Mouse (Mus musculus): ENCODE data around the gene Il4.

GRCm38 (mm10) chr11:53627859-53628258 is 9.4 kb upstream of the Il4 start:
- TF ChIP-seq CTCF (IDR thresholded peaks at IDR 0.05) (peak; percentile 78), POLR2A (IDR thresholded peaks at IDR 0.05; ENCODE audit: insufficient read depth, low read depth, low read length) (no peak), EP300 (IDR thresholded peaks at IDR 0.05; ENCODE audit: insufficient read depth, low read depth, low read length) (no peak)
